Mouse (Mus musculus) megakaryocyte, embryonic 14.5 days (primary cell): ENCODE measurements around the gene Ptpn12. TPM values are rescaled to one million over a fixed set of nuclear protein-coding genes. Genes with fewer than 3 reads are reported as not detected.

ENCODE experiments used
- H3K27me3 ChIP-seq: replicated peaks from 2 replicates; pipeline ENCODE3; 2012; ENCODE audit warnings: inconsistent platforms
- H3K36me3 ChIP-seq: replicated peaks from 2 replicates; pipeline ENCODE3; 2012; ENCODE audit warnings: low read length, inconsistent platforms, mixed read lengths
- H3K4me1 ChIP-seq: 2 replicates; pipeline ENCODE4 v1.6.1; 2012; ENCODE audit warnings: inconsistent platforms
- H3K4me3 ChIP-seq: replicated peaks from 2 replicates; pipeline ENCODE3; 2012; ENCODE audit warnings: moderate library complexity, mild to moderate bottlenecking, inconsistent platforms
- H3K9me3 ChIP-seq: 2 replicates; pipeline ENCODE4 v1.6.1; 2012; ENCODE audit warnings: inconsistent platforms
- FLI1 ChIP-seq: IDR thresholded peaks from 2 replicates; pipeline ENCODE4 v1.6.1; 2012; ENCODE audit warnings: low read length, inconsistent platforms, mixed read lengths
- GATA1 ChIP-seq: IDR thresholded peaks from 3 replicates; pipeline ENCODE4 v1.6.1; 2012; ENCODE audit warnings: mixed read lengths, low read length, inconsistent platforms, borderline replicate concordance
- polyA plus RNA-seq: library from polyadenylated mRNA; stranded (reverse); fragments of >175 nt; gene quantifications from 2 replicates; pipeline ENCODE4 v1.2.3, GENCODE M21; 2012; ENCODE audit warnings: low replicate concordance; ENCODE audit not compliant: insufficient read depth

Ptpn12 gene
- polyA plus RNA-seq, 1 experiment = 34.8 TPM

DNA sequence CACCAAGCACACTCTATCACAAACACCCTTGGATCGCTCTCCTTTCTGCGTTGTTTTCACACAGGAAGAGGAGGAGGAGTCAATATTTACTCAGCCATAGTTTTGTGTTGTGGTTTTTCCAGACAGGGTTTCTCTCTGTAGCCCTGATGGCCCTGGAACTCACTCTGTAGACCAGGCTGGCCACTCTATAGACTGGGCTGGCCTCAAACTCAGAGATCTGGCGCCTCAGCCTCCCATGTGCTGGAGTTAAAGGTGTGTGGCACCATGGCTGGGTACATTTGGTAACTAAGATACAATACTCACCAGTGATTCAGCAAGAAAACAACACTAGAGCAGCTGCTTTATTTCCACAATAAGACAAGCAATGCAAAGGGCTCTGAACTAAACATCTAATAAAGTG, 113.2 kb downstream of the Ptpn12 start:
- H3K4me3 ChIP-seq = peak overlapping the region; percentile 87
- H3K9me3 ChIP-seq = no peaks in the 10 kb centered on the region
- peaks cover 83% of the 10 kb centered on the region for H3K4me1 ChIP-seq
- peaks cover 22% of the 10 kb centered on the region for H3K36me3 ChIP-seq
- H3K27me3 ChIP-seq = no peaks in the 10 kb centered on the region
- TF ChIP-seq FLI1 (no peak), GATA1 (no peak)

DNA sequence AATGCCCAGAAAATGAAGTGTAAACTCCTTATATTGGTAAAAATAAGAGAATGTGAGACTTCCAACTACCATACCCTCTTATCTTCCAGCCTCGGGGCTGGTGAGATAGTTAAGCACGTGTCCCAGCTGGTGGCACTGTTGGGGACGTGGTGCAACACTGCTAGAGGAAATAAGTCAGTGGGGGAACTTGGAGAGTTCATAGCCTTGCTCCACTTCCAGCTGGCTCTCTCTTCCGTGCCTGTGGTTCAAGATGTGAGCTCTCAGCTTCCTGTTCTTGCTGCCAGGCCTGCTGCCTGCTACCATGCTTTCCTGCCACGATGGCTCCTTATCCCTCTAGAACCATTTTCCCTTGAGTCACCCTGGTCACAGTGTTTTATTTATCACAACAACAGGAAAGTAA, 114.5 kb downstream of the Ptpn12 start:
- TF ChIP-seq FLI1 (peak; percentile 69; the same call in 1 of the 2 replicates), GATA1 (peak; percentile 85)
- Histone ChIP-seq H3K27me3 (no peaks in the 10 kb centered on the region), H3K4me3 (peak overlapping the region; percentile 87), H3K4me1 (peaks cover 80% of the 10 kb centered on the region), H3K36me3 (peaks cover 29% of the 10 kb centered on the region), H3K9me3 (no peaks in the 10 kb centered on the region)

DNA sequence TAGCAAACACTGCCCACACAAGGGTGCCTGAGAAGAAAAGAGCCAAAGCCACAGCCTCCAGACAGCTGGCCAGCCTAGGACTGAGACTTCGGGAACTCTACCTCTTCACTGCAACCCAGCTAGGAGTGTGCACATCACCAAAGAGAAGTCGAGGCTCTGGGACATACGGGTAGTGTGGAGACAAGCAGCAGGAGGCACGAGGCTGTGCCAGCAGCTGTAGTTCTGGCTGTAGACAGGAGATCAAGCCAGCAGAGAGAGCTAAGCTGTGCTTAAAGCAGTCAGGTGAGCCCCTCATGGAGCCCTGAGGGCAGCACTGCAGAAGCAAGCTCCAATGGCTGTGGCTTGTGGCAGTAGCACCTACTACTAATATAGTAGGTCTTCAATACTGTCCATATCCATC, 115.0 kb downstream of the Ptpn12 start:
- peak overlapping the region; percentile 87 for H3K4me3 ChIP-seq
- no peaks in the 10 kb centered on the region for H3K9me3 ChIP-seq
- H3K27me3 ChIP-seq = no peaks in the 10 kb centered on the region
- no peak for TF ChIP-seq FLI1
- TF ChIP-seq GATA1 = no peak
- H3K4me1 ChIP-seq = peaks cover 81% of the 10 kb centered on the region
- peaks cover 34% of the 10 kb centered on the region for H3K36me3 ChIP-seq

DNA sequence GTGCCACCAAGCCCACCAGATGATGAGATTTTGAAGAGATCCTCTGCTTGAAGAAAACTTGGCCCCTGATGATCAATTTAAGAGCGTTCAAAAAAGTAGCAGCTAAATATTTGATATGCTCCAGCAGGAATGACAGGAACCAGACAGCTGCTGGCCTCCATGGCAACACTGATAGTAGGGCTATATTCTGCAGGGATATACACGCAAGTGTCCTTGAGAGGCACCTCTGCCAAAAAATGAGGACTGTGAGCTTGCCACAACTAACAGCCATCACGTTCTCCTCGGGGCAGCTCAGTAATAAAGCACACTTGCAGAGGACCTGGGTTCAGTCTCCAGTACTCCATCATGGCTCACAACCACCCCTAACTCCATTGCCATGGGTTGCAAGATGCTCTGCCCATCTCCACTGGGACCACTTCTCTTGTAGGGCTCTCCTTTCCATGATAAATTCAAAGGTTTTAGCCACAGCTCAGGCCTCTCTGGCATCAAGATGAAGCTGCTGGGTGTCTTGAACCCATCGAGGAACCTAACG, 115.6 kb downstream of the Ptpn12 start:
- TF ChIP-seq FLI1 (no peak), GATA1 (no peak)
- Histone ChIP-seq H3K36me3 (peaks cover 39% of the 10 kb centered on the region), H3K4me3 (peak overlapping the region; percentile 87), H3K9me3 (no peaks in the 10 kb centered on the region), H3K27me3 (no peaks in the 10 kb centered on the region), H3K4me1 (peaks cover 81% of the 10 kb centered on the region)

DNA sequence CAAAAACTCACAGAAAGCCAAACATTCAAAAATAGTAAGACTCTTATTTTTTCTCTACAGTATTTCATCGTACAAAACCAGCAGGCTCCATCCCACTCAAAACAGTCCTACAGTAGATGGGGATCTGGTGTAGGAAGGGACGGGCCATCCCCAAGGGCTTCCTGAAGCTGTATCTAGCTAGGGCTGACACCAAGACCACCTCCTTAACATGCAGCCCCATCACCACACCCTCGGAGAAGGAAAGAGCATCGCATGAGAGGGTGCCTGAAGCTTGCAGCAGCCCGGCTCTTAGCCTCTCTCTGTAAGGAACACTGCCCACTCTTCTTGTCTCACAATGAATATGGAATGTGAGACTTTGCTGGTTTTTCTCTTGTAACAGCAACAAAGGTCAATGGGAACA, 117.2 kb downstream of the Ptpn12 start:
- H3K4me1 ChIP-seq = peaks cover 89% of the 10 kb centered on the region
- H3K4me3 ChIP-seq = peak overlapping the region; percentile 87
- no peaks in the 10 kb centered on the region for H3K27me3 ChIP-seq
- H3K36me3 ChIP-seq = peaks cover 47% of the 10 kb centered on the region
- H3K9me3 ChIP-seq = no peaks in the 10 kb centered on the region
- TF ChIP-seq FLI1 (no peak), GATA1 (no peak)

Other genes starting within 250 kb of the Ptpn12 start
- 1.0 and 1.5 TPM in 2 replicates for gene Phtf2, start 173.8 kb downstream of the Ptpn12 start, polyA plus RNA-seq
- gene Tmem60, start 173.7 kb downstream of the Ptpn12 start, polyA plus RNA-seq = 3.9 TPM in 1 of 2 replicates, not detected in the other
- 15.8 and 22.7 TPM in 2 replicates for gene Rsbn1l, start 99.5 kb downstream of the Ptpn12 start, polyA plus RNA-seq
- gene Gsap, start 130.3 kb upstream of the Ptpn12 start, polyA plus RNA-seq = 14.9 and 19.2 TPM in 2 replicates